8 mouse cellular contexts compared by ENCODE assay signal in genomic region chr4:119539836-119540532, GRCm38 (mm10). TPM values are rescaled to one million over a fixed set of nuclear protein-coding genes. Genes with fewer than 3 reads are reported as not detected.
A peak's percentile ranks its signal among the peaks of the same experiment; 100 is the strongest.
DNase-seq lines count a peak whose midpoint lies in the region; ATAC-seq and TF ChIP-seq lines count a peak whose summit lies in the region.

No protein-coding gene starts in this region.

- peak overlapping the region; percentile 84 for H3K9ac ChIP-seq in hindbrain, postnatal 0 days (replicated peaks; ENCODE audit: low read length)
- H3K9ac ChIP-seq in midbrain, embryonic 15.5 days, result peak overlapping the region; percentile 97

- H3K36me3 ChIP-seq in hindbrain, postnatal 0 days (ENCODE audit: insufficient read depth, low read length), result no peaks in the 10 kb centered on the region
- H3K36me3 ChIP-seq in midbrain, embryonic 15.5 days (replicated peaks), result no peaks in the 10 kb centered on the region

- H3K4me2 ChIP-seq in hindbrain, postnatal 0 days (ENCODE audit: low read depth, low read length), result peak overlapping the region; percentile 62
- H3K4me2 ChIP-seq in midbrain, embryonic 15.5 days, result peak overlapping the region; percentile 68

- 0 out of 2 replicates have a peak, but pooled peaks cover 4% of the 10 kb centered on the region for H3K4me1 ChIP-seq in hindbrain, postnatal 0 days (ENCODE audit: insufficient read depth, low read length)
- peaks cover 27% of the 10 kb centered on the region for H3K4me1 ChIP-seq in midbrain, embryonic 15.5 days

- H3K4me3 ChIP-seq in hindbrain, postnatal 0 days (ENCODE audit: low read length), result peak overlapping the region; percentile 99
- peak overlapping the region; percentile 100 for H3K4me3 ChIP-seq in midbrain, embryonic 15.5 days

- DNase-seq in ovary, adult 18-20 months (ENCODE audit: low spot score), result peak; percentile 35
- no peak for DNase-seq in ovary, postnatal 36 days (ENCODE audit: low spot score)
- peak; percentile 57 for DNase-seq in cerebellum, adult 9-10 months
- DNase-seq in frontal cortex, postnatal 14 days (ENCODE audit: low spot score in 2 of 2), result peak; percentile 25 to 29
- DNase-seq in hindbrain, postnatal 0 days (ENCODE audit: low spot score), result peak; percentile 66
- peak; percentile 42 for DNase-seq in liver
- peak; percentile 32 to 42 for DNase-seq in spleen, postnatal 36 days (ENCODE audit: low spot score in 2 of 2)

- WGBS in hindbrain, postnatal 0 days, result under 1% methylated on average over 45 of the region's 76 CpGs
- WGBS in midbrain, embryonic 15.5 days, result under 1% methylated on average over 62 of the region's 76 CpGs

- no peak for TF ChIP-seq CTCF in hindbrain, postnatal 0 days (IDR thresholded peaks at IDR 0.05; ENCODE audit: low read depth)

- ATAC-seq in hindbrain, postnatal 0 days, result peak; percentile 84
- ATAC-seq in midbrain, embryonic 15.5 days (replicated peaks), result peak; percentile 82

- H3K9me3 ChIP-seq in hindbrain, postnatal 0 days (ENCODE audit: low read length), result no peaks in the 10 kb centered on the region
- H3K9me3 ChIP-seq in midbrain, embryonic 15.5 days, result no peaks in the 10 kb centered on the region

- H3K27ac ChIP-seq in hindbrain, postnatal 0 days, result peak overlapping the region; percentile 98
- H3K27ac ChIP-seq in midbrain, embryonic 15.5 days, result peak overlapping the region; percentile 98

- H3K27me3 ChIP-seq in hindbrain, postnatal 0 days (ENCODE audit: insufficient read depth, low read length), result no peaks in the 10 kb centered on the region
- no peaks in the 10 kb centered on the region for H3K27me3 ChIP-seq in midbrain, embryonic 15.5 days (replicated peaks)

RNA-seq across cellular contexts. Expression of gene Frg2f1, which starts 0.7 kb away (rescaled TPM):
- total RNA-seq in hindbrain, postnatal 0 days (2014; rRNA removed), result 13.5 and 24.3 TPM in 2 replicates
- polyA plus RNA-seq in hindbrain, postnatal 0 days (2015; fragmentation: Nextera tagmentation; extraction: Ambion mirVana), result 11.2 and 11.8 TPM in 2 replicates
- 9.9 and 13.3 TPM in 2 replicates for polyA plus RNA-seq in midbrain, embryonic 15.5 days (2015; fragmentation: Nextera tagmentation; extraction: Ambion mirVana)

RNA-seq across cellular contexts. Expression of gene Foxj3, which starts 3.2 kb away (rescaled TPM):
- total RNA-seq in hindbrain, postnatal 0 days (2014; rRNA removed), result 32.4 and 32.7 TPM in 2 replicates
- polyA plus RNA-seq in hindbrain, postnatal 0 days (2015; fragmentation: Nextera tagmentation; extraction: Ambion mirVana), result 17.8 and 19.1 TPM in 2 replicates
- polyA plus RNA-seq in midbrain, embryonic 15.5 days (2015; fragmentation: Nextera tagmentation; extraction: Ambion mirVana), result 34.5 and 38.2 TPM in 2 replicates

RNA-seq across cellular contexts. Expression of gene Rimkla, which starts 47.6 kb away (rescaled TPM):
- 39.8 and 43.1 TPM in 2 replicates for total RNA-seq in hindbrain, postnatal 0 days (2014; rRNA removed)
- polyA plus RNA-seq in hindbrain, postnatal 0 days (2015; fragmentation: Nextera tagmentation; extraction: Ambion mirVana), result 20.9 and 23.1 TPM in 2 replicates
- 25.5 and 27.6 TPM in 2 replicates for polyA plus RNA-seq in midbrain, embryonic 15.5 days (2015; fragmentation: Nextera tagmentation; extraction: Ambion mirVana)
